Mouse (Mus musculus): ENCODE results near the gene P4ha2. TPM values are rescaled to one million over a fixed set of nuclear protein-coding genes. Genes with fewer than 3 reads are reported as not detected.
"Not testable (repeated sequence)": the region's sequence is repeated elsewhere in the genome, so short reads cannot be mapped to it uniquely, and the experiment has no call there.

P4ha2 gene
- total RNA-seq, 2 experiments from 2014 or later: 21.8 to 32.0 TPM

GRCm38 (mm10) chr11:54122416-54123264 is 22.7 kb downstream of the P4ha2 start:
- intact Hi-C loops (cut with DNase I): loop anchor here (10.0 kb wide), 1 partner anchor 412 kb away; no protein-coding TSS in a partner anchor
- peak; percentile 42 to 54 for DNase-seq (ENCODE audit: extremely low spot score in 1 of 2, low spot score in 2 of 2)
- Histone ChIP-seq H3K27ac (no peak overlapping the region), H3K4me3 (no peak overlapping the region)
- peak; percentile 52 for TF ChIP-seq CTCF (IDR thresholded peaks at IDR 0.05)

- Histone ChIP-seq H3K27ac (no peak overlapping the region), H3K4me3 (no peak overlapping the region)
- intact Hi-C loops (cut with DNase I): loop anchor here (5.0 to 10.0 kb wide), 2 partner anchors 226 to 409 kb away; no protein-coding TSS in a partner anchor
- no peak for TF ChIP-seq CTCF (IDR thresholded peaks at IDR 0.05)
- no peak for DNase-seq (ENCODE audit: extremely low spot score in 1 of 2, low spot score in 2 of 2)
Measured at GRCm38 (mm10) chr11:54125982-54126648, 26.2 kb downstream of the P4ha2 start.

- no peak overlapping the region for H3K27ac ChIP-seq
Measured at GRCm38 (mm10) chr11:54126654-54127374, 26.9 kb downstream of the P4ha2 start.

GRCm38 (mm10) chr11:54127397-54127796 is 27.5 kb downstream of the P4ha2 start:
- Histone ChIP-seq H3K4me3 (no peak overlapping the region), H3K27ac (no peak overlapping the region)
- intact Hi-C loops (cut with DNase I): loop anchor here (5.0 to 10.0 kb wide), 2 partner anchors 225 to 407 kb away; no protein-coding TSS in a partner anchor
- DNase-seq (ENCODE audit: extremely low spot score in 1 of 2, low spot score in 2 of 2): no peak
- no peak for TF ChIP-seq CTCF (IDR thresholded peaks at IDR 0.05)

More at GRCm38 (mm10) chr11:54126654-54127374, 26.9 kb downstream of the P4ha2 start:
- no peak for TF ChIP-seq CTCF (IDR thresholded peaks at IDR 0.05)
- H3K4me3 ChIP-seq: no peak overlapping the region
- intact Hi-C loops (cut with DNase I): loop anchor here (5.0 to 10.0 kb wide), 2 partner anchors 225 to 408 kb away; no protein-coding TSS in a partner anchor
- DNase-seq (ENCODE audit: extremely low spot score in 1 of 2, low spot score in 2 of 2): no peak

- Histone ChIP-seq H3K4me3 (no peak overlapping the region), H3K27ac (no peak overlapping the region)
- DNase-seq (ENCODE audit: extremely low spot score in 1 of 2, low spot score in 2 of 2): no peak
- intact Hi-C loops (cut with DNase I): loop anchor here (5.0 to 10.0 kb wide), 2 partner anchors 222 to 405 kb away; no protein-coding TSS in a partner anchor
- TF ChIP-seq CTCF (IDR thresholded peaks at IDR 0.05): no peak
Measured at GRCm38 (mm10) chr11:54129955-54130354, 30.1 kb downstream of the P4ha2 start.

GRCm38 (mm10) chr11:54130721-54131120 is 30.8 kb downstream of the P4ha2 start:
- TF ChIP-seq CTCF (IDR thresholded peaks at IDR 0.05): no peak
- no peak overlapping the region for H3K27ac ChIP-seq
- DNase-seq (ENCODE audit: extremely low spot score in 1 of 2, low spot score in 2 of 2): no peak
- no peak overlapping the region for H3K4me3 ChIP-seq
- intact Hi-C loops (cut with DNase I): no loop called here

- no peak for DNase-seq (ENCODE audit: extremely low spot score in 1 of 2, low spot score in 2 of 2)
- no peak overlapping the region for H3K27ac ChIP-seq
- intact Hi-C loops (cut with DNase I): no loop called here
- TF ChIP-seq CTCF (IDR thresholded peaks at IDR 0.05): no peak
- H3K4me3 ChIP-seq: no peak overlapping the region
Measured at GRCm38 (mm10) chr11:54132290-54132689, 32.4 kb downstream of the P4ha2 start.

- no peak for DNase-seq (ENCODE audit: extremely low spot score in 1 of 2, low spot score in 2 of 2)
- Histone ChIP-seq H3K4me3 (no peak overlapping the region), H3K27ac (no peak overlapping the region)
- intact Hi-C loops (cut with DNase I): no loop called here
- no peak for TF ChIP-seq CTCF (IDR thresholded peaks at IDR 0.05)
Measured at GRCm38 (mm10) chr11:54134905-54135304, 35.0 kb downstream of the P4ha2 start.

GRCm38 (mm10) chr11:54140159-54140558 is 40.3 kb downstream of the P4ha2 start:
- intact Hi-C loops (cut with DNase I); H3K27ac ChIP-seq; DNase-seq (ENCODE audit: extremely low spot score in 1 of 2, low spot score in 2 of 2); H3K4me3 ChIP-seq: not testable (repeated sequence)

- H3K4me3 ChIP-seq: no peak overlapping the region
- no peak overlapping the region for H3K27ac ChIP-seq
- intact Hi-C loops (cut with DNase I): no loop called here
- TF ChIP-seq CTCF (IDR thresholded peaks at IDR 0.05): peak; percentile 25
- no peak for DNase-seq (ENCODE audit: extremely low spot score in 1 of 2, low spot score in 2 of 2)
Measured at GRCm38 (mm10) chr11:54141200-54141971, 41.5 kb downstream of the P4ha2 start.

- peak; percentile 63 to 77 for DNase-seq (ENCODE audit: extremely low spot score in 1 of 2, low spot score in 2 of 2)
- Histone ChIP-seq H3K27ac (no peak overlapping the region), H3K4me3 (no peak overlapping the region)
- intact Hi-C loops (cut with DNase I): loop anchor here (2.0 kb wide), 1 partner anchor 112 kb away; no protein-coding TSS in a partner anchor
- TF ChIP-seq CTCF (IDR thresholded peaks at IDR 0.05): peak; percentile 90
Measured at GRCm38 (mm10) chr11:54144886-54145285, 45.0 kb downstream of the P4ha2 start.

Measured in left cerebral cortex, adult 2 months (tissue).